Mouse (Mus musculus) MEL (cell line): ENCODE data around the gene Mcu.

Experiments used
- CTCF ChIP-seq, 3 experiments: IDR thresholded peaks in 2 of 3; conservative IDR thresholded peaks in 1 of 3; 2 replicates each; pipeline ENCODE4 v1.5.1; 2011 to 2012; ENCODE audit warnings: low read length in 3 of 3, low read depth in 2 of 3, mild to moderate bottlenecking in 2 of 3, improper control_type of control experiment in 1 of 3, inconsistent platforms in 1 of 3, mixed read lengths in 1 of 3, moderate library complexity in 1 of 3; ENCODE audit not compliant: control insufficient read depth in 1 of 3, insufficient read depth in 1 of 3, poor library complexity in 1 of 3, severe bottlenecking in 1 of 3
- E2F4 ChIP-seq: IDR thresholded peaks from 2 replicates; pipeline ENCODE4 v1.6.1; 2011; ENCODE audit warnings: low read depth, low read length, improper control_type of control experiment, borderline replicate concordance
- EP300 ChIP-seq, 2 experiments: IDR thresholded peaks; 2 replicates each; pipeline ENCODE4 v1.6.1; 2011; ENCODE audit warnings: improper control_type of control experiment in 2 of 2, low read length in 2 of 2, low read depth in 1 of 2, mild to moderate bottlenecking in 1 of 2
- GATA1 ChIP-seq: IDR thresholded peaks from 2 replicates; pipeline ENCODE4 v1.6.1; 2011; ENCODE audit warnings: low read depth, low read length, improper control_type of control experiment
- HCFC1 ChIP-seq: IDR thresholded peaks from 2 replicates; pipeline ENCODE4 v1.6.1; 2012; ENCODE audit warnings: low read depth, mild to moderate bottlenecking, inconsistent platforms, low read length, improper control_type of control experiment, moderate library complexity
- JUND ChIP-seq: IDR thresholded peaks from 2 replicates; pipeline ENCODE4 v1.6.1; 2011; ENCODE audit warnings: low read depth, mild to moderate bottlenecking, improper control_type of control experiment, low read length
- MXI1 ChIP-seq: IDR thresholded peaks from 2 replicates; pipeline ENCODE4 v1.6.1; 2011; ENCODE audit warnings: mild to moderate bottlenecking, low read depth, low read length, improper control_type of control experiment
- NELFE ChIP-seq: IDR thresholded peaks from 2 replicates; pipeline ENCODE4 v1.6.1; 2011; ENCODE audit warnings: low read depth, low read length, improper control_type of control experiment
- POLR2A ChIP-seq, 2 experiments: IDR thresholded peaks; 2 replicates each; pipeline ENCODE4 v1.6.1; 2011 to 2012; ENCODE audit warnings: low read length in 2 of 2, mild to moderate bottlenecking in 2 of 2, control low read depth in 1 of 2, improper control_type of control experiment in 1 of 2, low read depth in 1 of 2, moderate library complexity in 1 of 2; ENCODE audit not compliant: control insufficient read depth in 1 of 2, insufficient read depth in 1 of 2, poor library complexity in 1 of 2
- USF2 ChIP-seq, 2 experiments: IDR thresholded peaks; 2 replicates each; pipeline ENCODE4 v1.6.1; 2011 to 2012; ENCODE audit warnings: improper control_type of control experiment in 2 of 2, low read length in 2 of 2, borderline replicate concordance in 1 of 2, inconsistent platforms in 1 of 2, low read depth in 1 of 2, mild to moderate bottlenecking in 1 of 2; ENCODE audit not compliant: insufficient read depth in 1 of 2
- ZMIZ1 ChIP-seq: IDR thresholded peaks from 2 replicates; pipeline ENCODE4 v1.6.1; 2012; ENCODE audit warnings: low read depth, mild to moderate bottlenecking, inconsistent platforms, low read length, improper control_type of control experiment, moderate library complexity

GRCm38 (mm10) chr10:59558164-59558563 is 58.3 kb downstream of the Mcu start:
- TF ChIP-seq HCFC1 = no peak
- TF ChIP-seq CTCF (IDR thresholded peaks at IDR 0.05 in 2 of 3, conservative IDR thresholded peaks at IDR 0.05 in 1 of 3; ENCODE audit: control insufficient read depth in 1 of 3, insufficient read depth in 1 of 3, low read depth in 2 of 3, low read length in 3 of 3, poor library complexity in 1 of 3, severe bottlenecking in 1 of 3) = no peak
- TF ChIP-seq USF2 (IDR thresholded peaks at IDR 0.05; ENCODE audit: borderline replicate concordance in 1 of 2, insufficient read depth in 1 of 2, low read depth in 1 of 2, low read length in 2 of 2) = no peak
- no peak for TF ChIP-seq MXI1
- TF ChIP-seq JUND = no peak
- TF ChIP-seq GATA1 = no peak
- TF ChIP-seq EP300 (IDR thresholded peaks at IDR 0.05; ENCODE audit: low read depth in 1 of 2, low read length in 2 of 2) = no peak
- TF ChIP-seq ZMIZ1 = no peak
- no peak for TF ChIP-seq NELFE
- TF ChIP-seq POLR2A (IDR thresholded peaks at IDR 0.05; ENCODE audit: control insufficient read depth in 1 of 2, insufficient read depth in 1 of 2, low read depth in 1 of 2, low read length in 2 of 2, poor library complexity in 1 of 2) = no peak
- TF ChIP-seq E2F4 = no peak
